Mouse (Mus musculus) CD8-positive naive resting alpha-beta T cell, adult 2 months (primary cell): ENCODE measurements at regions not wholly inside any gene's neighbourhood (a gene's known extent, or its start where the extent isn't known, plus 50 kb on each side); places are given as distances from the start of the nearest gene placed in this dataset.

Experiments used
- DNase-seq, 2 experiments: peaks; one replicate each; pipeline ENCODE4 v3.0.0; 2022; ENCODE audit warnings: low read depth in 2 of 2, low spot score in 2 of 2

DNA sequence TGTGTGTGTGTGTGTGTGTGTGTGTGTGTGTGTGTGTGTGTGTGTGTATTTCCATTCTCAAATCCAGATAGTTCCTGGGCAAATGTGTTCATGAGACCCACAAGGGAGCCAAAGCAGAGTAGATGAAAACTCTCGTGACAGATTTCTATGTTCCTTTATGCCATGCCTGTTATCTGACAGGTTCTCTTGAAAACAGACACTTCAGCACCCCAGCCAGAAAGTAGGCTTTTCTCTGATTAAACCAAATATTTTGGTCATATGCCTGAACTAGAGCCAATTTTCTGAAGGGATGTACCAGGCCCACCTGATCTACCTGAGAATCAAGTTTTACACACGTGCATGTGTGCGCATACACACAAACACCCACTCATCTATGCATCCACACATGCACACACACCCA lies 95.5 kb downstream of the Psat1 start:
- DNase-seq, result no peak

DNA sequence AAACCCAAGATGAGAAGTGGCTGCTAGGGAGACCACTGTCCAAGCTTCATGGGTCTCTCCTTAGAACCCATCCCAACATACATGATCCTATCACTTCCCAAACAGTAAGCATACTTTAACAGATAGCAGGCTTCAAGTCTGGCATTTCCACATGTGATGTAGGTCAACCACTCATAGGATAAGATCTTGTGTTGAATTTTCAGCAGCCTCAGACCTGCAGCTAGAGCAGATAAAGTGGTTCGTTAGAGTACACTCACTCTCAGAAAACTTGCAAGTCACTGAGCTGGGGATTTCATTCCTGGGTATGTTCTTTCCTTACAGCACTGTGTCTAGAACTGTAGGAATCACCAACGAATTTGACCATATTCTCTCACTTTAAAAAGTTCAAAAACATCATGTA lies 96.4 kb downstream of the Psat1 start:
- DNase-seq, result no peak

DNA sequence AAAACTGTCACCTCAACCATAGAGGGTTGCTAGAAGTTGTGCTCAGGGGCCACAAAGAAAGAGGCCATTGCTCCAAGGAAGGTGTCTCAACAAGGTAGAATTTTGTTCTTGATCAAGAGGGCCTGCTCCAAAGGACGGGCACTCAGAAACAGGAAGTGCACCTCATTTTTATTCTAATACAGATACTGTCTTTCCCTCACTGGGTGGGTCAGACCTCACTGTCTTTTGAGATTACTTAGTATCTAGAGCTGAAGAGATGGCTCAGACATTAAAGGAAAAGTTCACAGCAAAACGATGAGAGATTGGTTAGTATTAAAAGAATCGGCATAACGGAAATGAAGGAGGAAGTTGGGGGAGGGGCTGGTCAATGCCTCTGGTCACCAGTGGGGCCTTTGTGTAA lies 97.9 kb downstream of the Psat1 start:
- no peak for DNase-seq

DNA sequence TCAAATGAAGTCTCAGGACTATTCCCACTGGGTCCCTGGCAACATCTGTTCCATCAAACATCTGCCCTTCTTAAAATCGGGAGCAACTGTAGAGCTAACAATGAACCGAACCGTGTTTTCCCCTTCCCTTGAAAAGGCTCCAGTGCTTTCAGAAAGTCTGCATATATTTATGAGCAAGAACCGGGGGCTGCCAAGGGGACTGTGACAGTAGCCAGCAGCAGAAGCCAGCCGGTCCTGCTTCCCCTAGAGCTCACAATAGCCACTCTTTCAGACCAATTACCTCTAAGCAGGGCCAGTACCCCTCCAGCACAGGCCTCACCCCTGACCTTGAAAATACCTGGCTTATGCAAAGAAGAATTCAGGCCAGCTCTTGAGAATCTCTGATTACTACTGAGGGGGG lies 108.8 kb downstream of the Psat1 start:
- DNase-seq, result no peak

DNA sequence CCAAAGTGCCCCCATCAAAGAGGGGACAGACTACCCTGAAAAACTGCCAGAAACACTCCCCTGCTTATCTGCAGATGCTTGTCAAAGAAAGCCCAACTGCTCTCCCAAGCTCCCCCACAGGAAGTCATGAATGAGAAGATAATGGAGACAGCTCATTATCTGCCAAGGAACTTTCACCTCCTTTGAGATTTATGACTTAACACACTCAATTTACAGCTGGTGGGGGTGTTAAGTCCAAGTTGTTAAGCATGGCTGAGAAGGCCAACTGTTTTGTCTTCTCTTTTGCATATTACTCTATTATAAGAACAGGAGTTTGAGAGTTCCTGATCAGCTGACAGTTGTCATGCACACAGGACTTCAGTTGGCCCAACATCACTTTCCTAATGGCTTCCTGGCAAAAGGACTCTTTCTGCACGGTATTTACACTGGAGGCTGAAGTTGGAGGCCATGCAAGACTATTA lies 109.4 kb downstream of the Psat1 start:
- DNase-seq, result no peak

DNA sequence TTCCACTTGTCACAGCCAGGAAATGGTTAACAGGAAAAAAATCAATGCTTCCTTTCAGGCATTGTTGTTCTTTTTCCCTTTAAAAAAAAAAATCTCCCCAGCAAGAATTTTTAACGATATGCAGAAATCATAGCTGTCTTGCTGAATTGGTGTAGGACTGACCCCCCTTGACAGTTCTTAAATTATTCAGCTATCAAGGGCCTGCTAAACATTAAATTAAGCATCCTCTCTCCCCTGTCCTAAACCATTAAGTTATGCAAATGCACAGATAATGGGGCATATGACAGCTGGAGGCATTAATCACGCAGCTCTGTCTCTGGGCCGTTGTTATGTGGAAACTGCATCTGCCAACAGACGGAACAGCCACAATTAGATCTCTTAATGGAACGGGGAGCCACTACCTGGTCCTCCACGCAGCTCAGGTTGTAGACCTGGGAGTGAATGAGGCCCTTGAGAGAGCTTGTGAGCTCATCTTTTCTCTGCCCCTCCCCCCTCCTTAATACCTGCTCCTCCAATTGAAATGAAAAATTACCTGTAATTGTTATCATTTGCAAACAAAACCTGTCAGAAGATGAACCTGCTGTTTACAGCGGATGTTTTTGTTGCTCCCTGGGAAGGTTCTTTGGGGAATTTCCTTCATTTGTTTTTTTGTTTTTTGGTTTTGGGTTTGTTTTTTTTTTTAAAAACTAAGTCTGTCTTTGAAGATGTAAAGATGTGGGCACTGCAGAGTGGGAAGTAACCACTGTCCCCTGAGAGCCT lies 110.0 kb downstream of the Psat1 start:
- no peak for DNase-seq

DNA sequence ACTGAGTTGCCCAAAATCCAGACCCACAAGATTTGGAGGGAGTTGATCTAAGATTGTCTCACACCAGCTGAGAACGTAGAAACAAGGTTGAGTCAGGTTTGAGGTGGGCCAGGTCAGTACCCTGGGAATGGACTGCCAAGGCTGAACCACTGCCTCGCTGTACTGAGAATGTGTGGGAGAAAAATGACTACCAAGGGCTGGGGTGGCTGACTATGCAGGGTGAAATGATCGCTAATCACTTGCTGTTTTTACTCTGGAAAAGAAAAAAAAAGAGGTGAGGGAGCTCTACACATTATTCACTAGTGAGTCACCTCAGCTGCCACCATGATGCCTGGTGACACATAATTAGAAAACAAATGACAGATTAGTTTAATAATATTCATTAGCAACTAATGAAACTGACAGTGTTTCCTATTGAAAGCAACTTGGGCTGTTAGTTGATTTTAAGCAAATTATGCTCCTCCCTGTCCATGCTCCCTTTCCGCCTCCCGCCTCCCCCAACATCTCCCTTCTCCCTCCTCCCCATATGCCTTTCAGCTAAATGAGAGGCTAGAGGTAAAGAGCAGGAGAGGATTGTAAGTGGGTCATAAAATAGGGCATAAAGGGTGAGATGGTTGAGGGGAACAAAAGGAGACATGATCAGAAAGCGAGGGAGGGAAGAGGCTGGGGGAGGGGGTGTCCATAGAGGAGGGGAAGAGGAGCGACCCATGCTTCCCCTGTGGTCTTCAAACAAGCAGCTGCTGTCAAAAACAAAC lies 110.8 kb downstream of the Psat1 start:
- DNase-seq, result no peak

DNA sequence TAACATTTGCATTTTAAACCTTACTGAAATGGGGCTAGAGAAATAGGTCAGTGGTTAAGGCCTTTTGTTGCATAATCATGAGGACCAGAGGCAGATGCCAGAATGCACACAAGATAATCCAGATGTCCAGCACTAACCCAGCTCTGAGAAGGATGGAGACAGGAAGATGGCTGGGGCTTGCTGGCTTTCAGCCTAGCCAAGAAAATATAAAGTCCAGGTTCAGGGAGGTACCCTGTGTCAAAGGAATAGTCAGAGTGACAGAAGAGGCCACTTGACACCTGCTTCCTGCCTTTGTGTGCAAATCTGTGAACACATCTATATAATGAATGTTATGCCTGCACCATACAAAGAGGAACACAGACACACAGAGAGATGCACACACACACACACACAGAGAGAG lies 116.8 kb downstream of the Psat1 start:
- no peak for DNase-seq

DNA sequence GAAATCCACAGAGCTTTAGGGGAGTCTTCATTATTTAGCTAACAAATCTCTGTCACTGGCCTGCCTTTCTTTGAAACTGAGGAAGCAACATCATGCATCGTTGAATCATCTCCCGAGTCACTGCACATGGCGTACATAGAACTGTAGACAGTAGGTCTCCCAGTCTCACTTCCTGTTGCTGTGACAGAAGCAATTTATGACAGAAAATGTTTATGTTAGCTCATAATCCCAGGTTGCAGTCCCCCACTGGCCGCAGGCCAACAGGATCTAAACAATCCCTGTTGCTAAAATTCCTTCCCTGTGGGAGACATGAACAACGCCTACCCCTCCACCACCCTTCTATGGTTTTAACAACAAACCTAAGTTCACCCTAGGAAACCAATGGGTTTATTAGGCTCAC lies 118.0 kb downstream of the Psat1 start:
- no peak for DNase-seq

DNA sequence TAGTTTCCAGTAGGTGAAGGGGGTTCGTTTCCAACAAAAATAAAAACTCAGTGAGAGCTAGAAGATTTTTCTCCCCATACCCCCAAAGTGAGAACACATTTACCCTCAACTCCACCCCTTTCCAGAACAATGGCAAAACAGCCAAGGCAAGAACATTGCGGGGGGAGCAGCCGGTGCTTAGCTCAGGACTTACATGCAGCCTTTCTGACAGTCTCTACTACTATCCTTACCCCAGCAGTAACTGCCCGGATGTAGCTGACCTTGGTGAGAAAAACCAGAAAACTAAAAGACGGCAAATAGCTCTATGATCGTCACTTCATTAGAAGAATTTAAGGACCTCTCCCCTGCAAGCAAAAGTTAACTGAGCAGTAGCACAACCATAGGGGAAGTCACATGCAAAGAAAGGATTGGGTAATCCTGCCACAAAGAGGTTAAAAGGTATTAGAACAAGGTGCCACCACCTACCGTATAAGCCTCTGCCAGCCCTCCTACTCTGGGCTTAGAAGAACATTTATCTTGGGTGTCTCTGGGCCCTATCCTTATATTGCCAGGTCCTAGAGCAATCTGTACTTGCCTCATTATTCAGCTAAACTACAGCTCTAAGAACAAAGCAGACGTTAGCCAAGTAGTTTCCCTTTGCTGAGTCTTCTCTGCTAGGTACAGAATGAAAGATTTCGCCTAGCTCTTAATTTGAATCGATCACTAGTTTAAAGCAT lies 119.0 kb downstream of the Psat1 start:
- no peak for DNase-seq

DNA sequence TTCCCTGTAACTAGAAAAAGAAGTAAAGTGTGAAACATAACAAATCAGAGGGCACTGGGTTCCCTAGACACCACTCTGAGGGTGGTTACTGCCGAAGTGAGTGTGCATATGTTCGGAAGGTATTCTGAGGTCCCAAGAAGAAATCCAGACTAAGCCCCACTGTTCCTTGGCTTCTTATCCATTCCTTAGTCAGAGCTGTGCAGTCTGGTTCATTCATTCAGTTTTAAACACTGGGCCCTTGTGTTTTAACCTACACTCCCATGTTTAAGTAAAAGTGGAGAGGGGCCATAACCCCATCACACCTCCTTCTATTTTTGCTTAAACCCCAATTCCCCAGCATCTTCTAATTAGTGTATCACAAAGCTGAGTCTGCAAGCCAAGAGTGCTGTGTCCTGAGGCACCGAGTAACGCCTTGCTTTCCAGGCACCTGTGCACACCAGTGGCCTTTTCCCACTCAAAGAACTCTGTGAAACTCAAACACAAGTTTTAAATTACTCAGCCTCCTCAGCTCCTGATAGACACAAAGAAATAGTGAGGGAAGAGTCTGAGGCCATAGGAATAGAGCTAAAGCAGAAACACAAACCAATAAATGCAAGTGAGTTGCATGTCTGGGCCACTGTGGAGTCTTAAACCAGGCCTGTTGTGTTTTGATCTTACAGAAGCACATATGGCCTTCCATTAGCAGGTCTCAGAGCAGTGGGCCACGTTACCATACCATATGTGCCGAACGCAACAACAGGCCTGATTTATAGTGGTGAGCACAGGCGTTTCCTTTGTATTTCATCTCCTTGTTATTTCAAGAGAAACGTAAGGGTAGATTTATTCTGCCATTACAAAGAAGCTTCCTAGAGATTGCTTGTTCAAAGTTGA lies 119.8 kb downstream of the Psat1 start:
- DNase-seq, result no peak

DNA sequence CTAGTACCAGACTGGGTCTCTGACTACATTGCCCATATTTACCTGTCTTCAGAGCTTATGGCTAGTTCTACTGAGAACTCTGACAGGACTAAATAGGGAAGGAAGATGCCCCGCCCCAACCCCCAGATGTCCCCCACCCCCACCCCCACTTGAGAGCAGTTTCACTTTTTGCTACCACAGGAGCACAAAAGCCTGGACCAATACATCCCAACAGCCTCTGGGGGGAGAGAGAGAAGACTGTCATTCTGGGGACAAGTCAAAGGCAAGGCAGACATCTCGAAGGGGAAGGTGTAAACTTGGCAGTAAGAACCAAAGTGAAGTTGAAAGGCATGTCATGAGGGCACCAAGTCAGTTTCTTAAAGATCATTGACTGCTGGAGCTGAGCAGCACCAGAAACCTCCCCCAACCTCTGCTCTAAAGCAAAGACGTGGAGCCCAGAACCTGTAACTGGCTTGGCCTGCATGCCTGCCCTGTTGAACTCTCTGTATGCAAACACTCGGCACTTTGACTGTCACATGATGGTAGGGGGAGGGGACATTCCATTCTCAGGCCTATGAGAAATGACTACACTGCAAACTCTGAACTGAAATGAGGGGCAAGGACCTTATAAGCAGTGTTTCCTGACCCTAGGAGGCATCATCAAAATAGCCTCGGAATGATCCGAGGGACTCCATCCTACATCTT lies 123.3 kb downstream of the Psat1 start:
- DNase-seq, result no peak

DNA sequence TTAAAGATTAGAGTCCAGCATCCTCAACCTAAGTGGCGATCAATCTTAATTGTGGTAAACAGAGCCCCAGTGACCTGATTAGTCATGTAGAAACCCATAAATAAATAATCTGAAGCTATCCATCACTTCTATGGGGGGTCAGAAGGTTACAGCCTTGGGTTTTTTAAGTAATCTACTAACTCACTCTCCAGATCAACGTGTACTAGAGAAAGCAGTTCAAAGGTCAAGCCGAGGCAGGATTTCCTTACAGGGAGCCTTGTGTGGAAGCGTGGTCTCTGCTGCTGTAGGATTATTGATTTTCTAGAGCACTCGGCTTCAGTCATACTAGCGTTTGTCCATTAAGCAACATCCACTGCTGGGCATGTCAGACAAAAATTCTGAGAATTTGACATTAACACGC lies 127.1 kb downstream of the Psat1 start:
- DNase-seq, result no peak

DNA sequence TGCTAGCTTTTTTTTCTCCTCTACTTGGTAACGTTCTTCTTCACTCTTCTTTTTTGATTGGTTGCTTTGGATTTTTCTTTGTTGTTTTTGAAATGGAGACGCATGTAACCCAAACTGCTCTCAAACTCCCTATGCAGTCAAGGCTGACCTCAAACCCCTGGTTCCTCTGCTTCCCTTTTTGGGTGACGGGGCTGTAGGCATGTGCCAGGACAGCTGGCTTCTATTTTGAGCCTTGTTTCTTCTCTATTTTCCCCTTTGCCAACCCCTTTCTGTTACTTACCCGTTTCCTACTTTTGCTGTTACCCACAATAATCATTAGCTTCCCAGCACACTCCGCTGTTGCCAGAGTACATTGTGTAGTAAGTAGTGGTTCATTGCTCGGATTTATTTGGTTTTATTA lies 132.0 kb downstream of the Psat1 start:
- DNase-seq, result no peak

DNA sequence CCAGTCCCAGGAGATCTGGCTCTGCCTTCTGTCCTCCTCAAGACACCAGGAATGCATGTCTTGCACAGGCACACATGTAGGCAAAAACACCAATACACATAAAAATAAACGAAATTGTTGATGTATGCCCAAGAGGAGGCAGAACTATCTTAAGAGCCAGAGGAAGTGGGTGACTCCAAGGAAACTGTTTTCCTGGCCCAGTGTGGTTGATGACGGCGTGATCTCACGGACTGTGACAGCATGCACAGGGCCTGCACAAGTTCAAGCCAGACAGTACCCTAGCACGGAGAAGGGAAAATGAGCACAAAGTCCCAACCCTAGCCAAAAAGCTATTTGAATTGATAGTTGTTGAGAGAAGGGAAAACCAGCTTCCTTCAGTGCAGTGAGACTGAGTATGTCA lies 138.1 kb downstream of the Psat1 start:
- DNase-seq, result no peak

DNA sequence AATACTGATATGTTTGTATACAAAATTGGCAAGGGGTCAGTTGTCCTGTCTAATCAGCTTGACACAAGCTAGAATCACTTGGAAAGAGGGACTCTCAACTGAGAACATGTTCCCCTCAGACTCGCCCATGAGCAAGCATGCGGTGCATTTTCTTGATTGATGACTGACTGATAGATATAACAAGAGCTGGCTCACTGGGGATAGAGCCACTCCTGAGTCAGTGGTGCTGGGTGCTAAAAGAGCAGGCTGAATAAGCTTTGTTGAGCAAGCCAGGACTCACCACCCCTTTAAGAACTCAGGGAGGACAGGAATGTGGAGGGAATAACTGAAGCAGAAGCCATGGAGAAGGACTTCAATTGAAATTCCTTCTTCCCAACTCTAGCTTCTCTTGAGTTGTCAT lies 139.5 kb downstream of the Psat1 start:
- DNase-seq, result no peak

DNA sequence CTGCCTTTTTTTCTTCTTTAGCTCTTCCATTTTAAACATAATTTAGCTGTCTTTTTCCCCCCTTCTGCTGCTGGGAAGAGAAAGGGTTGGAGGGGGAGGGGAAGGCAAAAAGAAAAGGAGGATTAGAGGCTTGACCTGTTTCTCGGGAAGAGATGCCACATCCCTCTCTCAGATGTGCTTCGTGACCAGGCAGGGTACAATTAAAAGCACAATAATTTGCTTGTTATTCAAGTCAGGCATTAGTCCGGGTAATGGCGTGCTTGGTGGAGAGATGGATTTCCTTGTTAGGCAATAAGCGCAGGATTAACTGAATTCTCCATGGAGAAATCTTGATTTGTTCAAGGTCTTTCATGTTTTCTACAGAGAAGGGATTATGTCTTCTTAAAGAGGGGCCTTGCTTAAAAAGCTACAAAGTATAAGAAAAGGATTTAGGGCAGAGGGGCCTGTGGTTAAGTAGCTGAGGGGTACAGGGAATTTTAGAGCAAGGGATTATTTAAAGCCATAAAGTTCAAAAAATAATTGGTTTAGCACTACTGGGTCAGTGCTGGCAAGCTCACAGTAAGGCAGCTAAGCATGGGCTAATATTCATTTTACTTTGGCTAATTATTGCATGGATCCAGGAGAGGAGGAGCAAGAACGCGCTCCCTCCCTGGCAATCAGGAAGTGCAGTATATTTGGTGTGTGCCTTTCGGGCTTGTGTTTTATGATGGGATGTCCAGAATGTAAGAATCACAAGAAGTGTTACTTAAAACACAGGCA lies 143.8 kb downstream of the Psat1 start:
- no peak for DNase-seq

DNA sequence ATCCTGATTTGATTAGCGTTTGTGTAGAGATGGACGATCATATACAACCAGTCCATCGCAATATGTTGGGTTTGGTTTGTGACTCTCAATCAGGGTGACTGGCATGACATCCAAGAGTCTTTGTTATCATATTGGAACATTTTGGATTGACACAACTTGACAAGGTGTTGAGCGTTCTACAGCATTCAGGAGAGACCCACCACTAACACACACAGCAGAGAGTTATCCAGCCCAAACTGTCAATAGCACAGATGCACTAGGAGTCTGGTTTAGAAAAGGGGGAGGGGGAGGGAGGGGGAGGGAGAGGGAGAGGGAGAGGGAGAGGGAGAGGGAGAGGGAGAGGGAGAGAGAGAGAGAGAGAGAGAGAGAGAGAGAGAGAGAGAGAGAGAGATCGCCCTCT lies 144.5 kb downstream of the Psat1 start:
- no peak for DNase-seq

DNA sequence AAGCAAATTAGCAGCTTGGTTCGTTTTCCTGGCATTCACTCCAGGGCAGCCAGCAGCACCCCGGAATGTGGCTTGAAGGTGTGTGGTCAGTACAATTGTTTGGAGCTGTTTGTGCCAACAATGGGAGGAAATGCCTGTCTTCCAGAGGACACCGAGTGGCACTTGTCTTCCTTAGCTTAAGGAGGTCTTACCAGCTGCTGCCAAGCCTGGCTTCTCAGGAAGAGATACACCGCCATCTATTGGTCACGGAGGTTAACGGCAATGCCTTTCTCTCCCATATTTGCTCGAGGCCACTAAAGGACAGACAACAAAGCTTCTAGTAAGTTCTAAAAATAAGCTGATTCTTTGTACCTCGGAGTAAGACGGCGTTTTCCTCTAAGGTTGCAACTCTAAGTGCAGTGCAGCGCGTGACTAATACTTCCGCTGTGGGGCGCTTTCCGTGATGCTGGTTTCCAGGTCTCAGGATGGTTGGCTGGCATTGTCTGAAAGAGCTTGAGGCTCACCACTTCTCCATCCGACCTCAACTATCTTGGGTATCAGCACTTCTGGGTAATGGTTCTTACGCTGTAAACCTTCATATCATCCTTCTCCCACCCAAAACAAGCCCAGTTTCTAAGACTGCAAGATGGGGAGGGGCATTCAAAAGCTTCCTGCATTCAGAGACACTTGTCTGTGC lies 145.2 kb downstream of the Psat1 start:
- DNase-seq, result peak in 1 of 2 experiments; percentile 8
